Mouse (Mus musculus) liver, embryonic 14.5 days (tissue): ENCODE measurements around the gene Sipa1l3.

Experiments
- CTCF ChIP-seq: IDR thresholded peaks from 2 replicates; pipeline ENCODE4 v1.5.1; 2016; ENCODE audit warnings: antibody characterized with exemption, low read depth, control low read depth
- EP300 ChIP-seq: IDR thresholded peaks from 2 replicates; pipeline ENCODE4 v1.6.1; 2016; ENCODE audit warnings: antibody characterized with exemption, low read depth

DNA sequence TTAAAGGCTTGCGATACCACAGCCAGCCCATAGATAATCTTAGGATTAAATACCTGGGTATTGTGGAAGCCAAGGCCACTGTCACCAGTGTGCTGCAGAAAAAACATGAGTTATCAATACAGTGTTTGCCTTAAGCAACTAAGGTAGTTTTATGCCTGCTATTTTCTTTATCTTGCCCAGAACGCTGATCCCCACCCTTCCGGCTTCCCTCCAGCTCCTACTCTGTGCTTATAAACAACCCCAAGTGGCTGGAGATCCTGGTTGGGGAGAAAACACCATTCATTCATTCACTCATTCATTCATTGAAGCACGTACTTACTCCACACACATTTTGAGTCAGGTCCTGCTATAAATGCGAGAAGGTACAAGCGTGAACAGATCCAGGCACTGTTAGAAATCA is 233.9 kb downstream of the Sipa1l3 start:
- TF ChIP-seq CTCF (no peak), EP300 (no peak)
